Comparison of ENCODE assay signal across 15 mouse cellular contexts in the genomic region with DNA sequence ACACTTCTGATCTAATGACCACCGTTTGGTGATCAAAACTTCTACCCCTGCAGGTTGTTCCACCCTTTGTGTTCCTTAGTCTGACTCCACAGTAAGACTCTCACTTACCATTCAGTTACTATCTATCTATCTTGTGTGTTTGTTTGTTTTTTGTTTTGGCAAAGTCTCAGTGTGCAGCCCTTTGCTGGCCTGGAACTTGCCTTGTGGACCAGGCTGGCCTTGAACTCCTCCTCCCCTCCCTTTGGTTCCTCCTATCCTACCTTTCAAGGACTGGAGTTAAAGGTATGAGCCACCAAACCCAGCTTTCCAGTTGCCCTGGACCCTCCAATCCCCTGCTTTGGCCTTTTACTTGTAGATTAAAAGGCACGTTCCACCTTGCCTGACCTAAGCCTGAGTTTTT. TPM values are rescaled to one million over a fixed set of nuclear protein-coding genes. Genes with fewer than 3 reads are reported as not detected.
DNase-seq lines count a peak whose midpoint lies in the region; ATAC-seq lines count a peak whose summit lies in the region.
"Had no signal": no experiment of that assay in that cellular context is flagged by ENCODE, and none has a peak within 500 bp of the region (broad histone marks: within the 10 kb centered on the region; RNA-seq: fewer than 3 reads in every experiment).

No protein-coding gene starts in this region.

- H3K4me1 ChIP-seq in hindbrain, embryonic 14.5 days (replicated peaks; ENCODE audit: control insufficient read depth, insufficient read depth, low read length): peaks cover 11% of the 10 kb centered on the region; the same call in 1 of the 2 replicates
- peaks cover 27% of the 10 kb centered on the region for H3K4me1 ChIP-seq in hindbrain, embryonic 10.5 days (replicated peaks)
- 0 out of 2 replicates have a peak, but pooled peaks cover 5% of the 10 kb centered on the region for H3K4me1 ChIP-seq in lung, embryonic 16.5 days (replicated peaks; ENCODE audit: control insufficient read depth, insufficient read depth, low read length)
- H3K4me1 ChIP-seq in intestine, embryonic 15.5 days (replicated peaks): peaks cover 7% of the 10 kb centered on the region

- peaks cover 55% of the 10 kb centered on the region for H3K27me3 ChIP-seq in hindbrain, embryonic 14.5 days (ENCODE audit: control insufficient read depth, insufficient read depth, low read length)
- peaks cover 57% of the 10 kb centered on the region for H3K27me3 ChIP-seq in hindbrain, embryonic 10.5 days (ENCODE audit: insufficient read depth, poor library complexity, severe bottlenecking)
- H3K27me3 ChIP-seq in lung, embryonic 16.5 days (ENCODE audit: control insufficient read depth, insufficient read depth, low read depth, low read length): peaks cover 5% of the 10 kb centered on the region
- H3K27me3 ChIP-seq in intestine, embryonic 15.5 days (replicated peaks): peaks cover 5% of the 10 kb centered on the region

- no peak overlapping the region for H3K9ac ChIP-seq in hindbrain, embryonic 14.5 days
- H3K9ac ChIP-seq in lung, embryonic 16.5 days (ENCODE audit: low read length): 0 out of 2 replicates have a peak overlapping the region, but pooled peaks have one; percentile 44
- no peak overlapping the region for H3K9ac ChIP-seq in intestine, embryonic 15.5 days
- H3K9ac ChIP-seq: forebrain, postnatal 0 days; heart, embryonic 12.5 days; hindbrain, embryonic 15.5 days; neural tube, embryonic 13.5 days had no signal

- DNase-seq in hindbrain, embryonic 14.5 days (ENCODE audit: low spot score): no peak
- no peak for DNase-seq in hindbrain, embryonic 10.5 days (ENCODE audit: low spot score)
- DNase-seq in lung, adult 18-20 months: no peak
- no peak for DNase-seq in layer of hippocampus, adult 9-10 months (ENCODE audit: low spot score)
- DNase-seq in spleen, postnatal 14 days (ENCODE audit: low spot score in 2 of 2): no peak
- DNase-seq: forebrain, postnatal 0 days; gastrocnemius, postnatal 10 days; retina, postnatal 1 day; thymus, adult 2 months had no signal

- no peaks in the 10 kb centered on the region for H3K36me3 ChIP-seq in hindbrain, embryonic 14.5 days (replicated peaks; ENCODE audit: control insufficient read depth, insufficient read depth)
- H3K36me3 ChIP-seq in hindbrain, embryonic 10.5 days: no peaks in the 10 kb centered on the region
- H3K36me3 ChIP-seq in lung, embryonic 16.5 days (ENCODE audit: control insufficient read depth, insufficient read depth, low read length): no peaks in the 10 kb centered on the region
- H3K36me3 ChIP-seq in intestine, embryonic 15.5 days: no peaks in the 10 kb centered on the region
- H3K36me3 ChIP-seq: heart, embryonic 12.5 days; hindbrain, embryonic 15.5 days; neural tube, embryonic 13.5 days had no signal

- H3K4me3 ChIP-seq in hindbrain, embryonic 14.5 days (replicated peaks; ENCODE audit: low read length): no peak overlapping the region
- H3K4me3 ChIP-seq in hindbrain, embryonic 10.5 days: no peak overlapping the region
- peak overlapping the region; percentile 67 for H3K4me3 ChIP-seq in lung, embryonic 16.5 days (ENCODE audit: low read length)
- peak overlapping the region; percentile 40; the same call in 1 of the 2 replicates for H3K4me3 ChIP-seq in intestine, embryonic 15.5 days (replicated peaks)
- H3K4me3 ChIP-seq: erythroblast, embryonic 14.5 days; hindbrain, embryonic 15.5 days; neural tube, embryonic 13.5 days had no signal

- no peak for ATAC-seq in hindbrain, embryonic 14.5 days (ENCODE audit: low FRiP score)
- ATAC-seq in lung, embryonic 16.5 days (ENCODE audit: low read depth): no peak
- no peak for ATAC-seq in intestine, embryonic 15.5 days
- ATAC-seq: forebrain, postnatal 0 days had no signal

- no peak overlapping the region for H3K27ac ChIP-seq in hindbrain, embryonic 14.5 days
- H3K27ac ChIP-seq in hindbrain, embryonic 10.5 days: no peak overlapping the region
- no peak overlapping the region for H3K27ac ChIP-seq in lung, embryonic 16.5 days (ENCODE audit: low read length)
- no peak overlapping the region for H3K27ac ChIP-seq in intestine, embryonic 15.5 days
- H3K27ac ChIP-seq: hindbrain, embryonic 15.5 days; neural tube, embryonic 13.5 days had no signal

- H3K4me2 ChIP-seq in hindbrain, embryonic 14.5 days (replicated peaks): 0 out of 2 replicates have a peak overlapping the region, but pooled peaks have one; percentile 4
- peak overlapping the region; percentile 81 for H3K4me2 ChIP-seq in lung, embryonic 16.5 days (ENCODE audit: low read depth, low read length)
- H3K4me2 ChIP-seq in intestine, embryonic 15.5 days (replicated peaks): peak overlapping the region; percentile 67

- no peaks in the 10 kb centered on the region for H3K9me3 ChIP-seq in hindbrain, embryonic 14.5 days (ENCODE audit: control insufficient read depth, low read length)
- H3K9me3 ChIP-seq in hindbrain, embryonic 10.5 days: no peaks in the 10 kb centered on the region
- H3K9me3 ChIP-seq in lung, embryonic 16.5 days (ENCODE audit: control insufficient read depth, low read length): no peaks in the 10 kb centered on the region
- H3K9me3 ChIP-seq in intestine, embryonic 15.5 days: no peaks in the 10 kb centered on the region
- H3K9me3 ChIP-seq: heart, embryonic 12.5 days; hindbrain, embryonic 15.5 days; neural tube, embryonic 13.5 days had no signal

- WGBS in hindbrain, embryonic 14.5 days: 69% methylated on average over 2 of the region's 2 CpGs
- 68% methylated on average over 2 of the region's 2 CpGs for WGBS in hindbrain, embryonic 10.5 days
- 62% methylated on average over 2 of the region's 2 CpGs for whole genome bisulfite sequencing in lung, embryonic 16.5 days
- WGBS in intestine, embryonic 15.5 days: 61% methylated on average over 2 of the region's 2 CpGs

RNA-seq across cellular contexts. Expression of a gene that starts 23.8 kb away (rescaled TPM):
- polyA plus RNA-seq in hindbrain, embryonic 14.5 days (2014; fragmentation: Nextera tagmentation; extraction: Ambion mirVana): 4.7 and 7.3 TPM in 2 replicates
- 7.3 and 9.9 TPM in 2 replicates for polyA plus RNA-seq in hindbrain, embryonic 10.5 days (2016; fragmentation: Nextera tagmentation; extraction: Ambion mirVana)
- polyA plus RNA-seq in lung, embryonic 16.5 days (2015; fragmentation: Nextera tagmentation; extraction: Ambion mirVana): 39.2 and 43.9 TPM in 2 replicates
- 129 and 133 TPM in 2 replicates for polyA plus RNA-seq in intestine, embryonic 15.5 days (2015; fragmentation: Nextera tagmentation; extraction: Ambion mirVana)

Comparison
In these comparisons a context has a peak if more than half of its experiments do, and no peak if none do; other contexts are left out.
1. H3K4me2 ChIP-seq: peak in every context shown above with its lines; median percentile 81 in lung, embryonic 16.5 days; 67 in intestine, embryonic 15.5 days; 4 in hindbrain, embryonic 14.5 days.
2. H3K4me3 ChIP-seq: peak in lung, embryonic 16.5 days (single experiment) and intestine, embryonic 15.5 days (single experiment); none in hindbrain, embryonic 14.5 days (single experiment) and hindbrain, embryonic 10.5 days (single experiment).